In genomic region chr11:31848725-31849124, GRCm38 (mm10) we compare ENCODE assay signal across 27 mouse cellular contexts. TPM values are rescaled to one million over a fixed set of nuclear protein-coding genes. Genes with fewer than 3 reads are reported as not detected.
A peak's percentile ranks its signal among the peaks of the same experiment; 100 is the strongest.
DNase-seq lines count a peak whose midpoint lies in the region; ATAC-seq and TF ChIP-seq lines count a peak whose summit lies in the region.
"Had no signal": no experiment of that assay in that cellular context is flagged by ENCODE, and none has a peak within 500 bp of the region (broad histone marks: within the 10 kb centered on the region; RNA-seq: fewer than 3 reads in every experiment).

No protein-coding gene starts in this region.

- peak; percentile 26 to 57 for DNase-seq in cerebellum, adult 2 months
- no peak for DNase-seq in cerebellum, postnatal 25 days
- no peak for DNase-seq in hindbrain, embryonic 10.5 days (ENCODE audit: low spot score)
- DNase-seq in hindbrain, postnatal 0 days (ENCODE audit: low spot score): no peak
- no peak for DNase-seq in midbrain, embryonic 10.5 days (ENCODE audit: low spot score)
- DNase-seq: adrenal gland, adult 8-10 months; adrenal gland, postnatal 25 days; cerebellum, adult 9-11 months; cerebellum, postnatal 36 days; embryo, embryonic 11 days; forebrain, postnatal 0 days; gastrocnemius, adult 2 months; gastrocnemius, postnatal 14 days; heart, adult 18-20 months; heart, postnatal 14 days; heart, postnatal 4 days had no signal

- no peak overlapping the region for H3K4me2 ChIP-seq in hindbrain, postnatal 0 days (ENCODE audit: low read depth, low read length)
- H3K4me2 ChIP-seq in midbrain, embryonic 16.5 days (ENCODE audit: low read length): no peak overlapping the region
- H3K4me2 ChIP-seq: embryonic facial prominence, embryonic 13.5 days; forebrain, embryonic 13.5 days; heart, embryonic 13.5 days; hindbrain, embryonic 12.5 days; hindbrain, embryonic 15.5 days; intestine, embryonic 15.5 days had no signal

- no peak for TF ChIP-seq CTCF in cerebellum, adult 2 months (IDR thresholded peaks at IDR 0.05; ENCODE audit: borderline replicate concordance, insufficient read depth, low read depth, low read length)
- TF ChIP-seq CTCF in hindbrain, postnatal 0 days (IDR thresholded peaks at IDR 0.05; ENCODE audit: low read depth): no peak

- H3K27ac ChIP-seq in cerebellum, adult 2 months (ENCODE audit: insufficient read depth, low read length): peak overlapping the region; percentile 70
- peak overlapping the region; percentile 86; the same call in 1 of the 2 replicates for H3K27ac ChIP-seq in hindbrain, embryonic 10.5 days
- H3K27ac ChIP-seq in hindbrain, postnatal 0 days: no peak overlapping the region
- H3K27ac ChIP-seq in midbrain, embryonic 10.5 days (replicated peaks): peak overlapping the region; percentile 83
- H3K27ac ChIP-seq in midbrain, embryonic 16.5 days (ENCODE audit: low read length): no peak overlapping the region
- H3K27ac ChIP-seq: embryonic facial prominence, embryonic 10.5 days; embryonic facial prominence, embryonic 13.5 days; heart, embryonic 10.5 days; heart, embryonic 13.5 days; intestine, embryonic 15.5 days had no signal

- no peak overlapping the region for H3K9ac ChIP-seq in hindbrain, postnatal 0 days (replicated peaks; ENCODE audit: low read length)
- no peak overlapping the region for H3K9ac ChIP-seq in midbrain, embryonic 16.5 days (ENCODE audit: low read depth, low read length)
- H3K9ac ChIP-seq: embryonic facial prominence, embryonic 13.5 days; forebrain, embryonic 13.5 days; forebrain, postnatal 0 days; heart, embryonic 13.5 days; hindbrain, embryonic 12.5 days; hindbrain, embryonic 15.5 days; intestine, embryonic 15.5 days had no signal

- no peaks in the 10 kb centered on the region for H3K27me3 ChIP-seq in cerebellum, adult 2 months (ENCODE audit: control insufficient read depth, insufficient read depth, low read length)
- no peaks in the 10 kb centered on the region for H3K27me3 ChIP-seq in hindbrain, embryonic 10.5 days (ENCODE audit: insufficient read depth, poor library complexity, severe bottlenecking)
- H3K27me3 ChIP-seq in hindbrain, postnatal 0 days (ENCODE audit: insufficient read depth, low read length): no peaks in the 10 kb centered on the region
- H3K27me3 ChIP-seq in midbrain, embryonic 10.5 days (ENCODE audit: low read depth, poor library complexity, severe bottlenecking): no peaks in the 10 kb centered on the region
- no peaks in the 10 kb centered on the region for H3K27me3 ChIP-seq in midbrain, embryonic 16.5 days (ENCODE audit: control insufficient read depth, insufficient read depth, low read depth, low read length)
- H3K27me3 ChIP-seq: embryonic facial prominence, embryonic 13.5 days; forebrain, embryonic 13.5 days; heart, embryonic 13.5 days; hindbrain, embryonic 12.5 days; hindbrain, embryonic 15.5 days; intestine, embryonic 15.5 days had no signal

- TF ChIP-seq POLR2A in cerebellum, adult 2 months (IDR thresholded peaks at IDR 0.05; ENCODE audit: borderline replicate concordance, insufficient read depth, low read length): no peak

- no peaks in the 10 kb centered on the region for H3K9me3 ChIP-seq in hindbrain, embryonic 10.5 days
- no peaks in the 10 kb centered on the region for H3K9me3 ChIP-seq in hindbrain, postnatal 0 days (ENCODE audit: low read length)
- no peaks in the 10 kb centered on the region for H3K9me3 ChIP-seq in midbrain, embryonic 10.5 days (replicated peaks)
- H3K9me3 ChIP-seq in midbrain, embryonic 16.5 days (replicated peaks; ENCODE audit: control insufficient read depth, low read length, poor library complexity, severe bottlenecking): no peaks in the 10 kb centered on the region
- H3K9me3 ChIP-seq: embryonic facial prominence, embryonic 10.5 days; embryonic facial prominence, embryonic 13.5 days; forebrain, embryonic 13.5 days; heart, embryonic 10.5 days; heart, embryonic 13.5 days; hindbrain, embryonic 12.5 days; hindbrain, embryonic 15.5 days; intestine, embryonic 15.5 days had no signal

- H3K4me3 ChIP-seq in cerebellum, adult 2 months (replicated peaks; ENCODE audit: insufficient read depth, low read depth, low read length): no peak overlapping the region
- no peak overlapping the region for H3K4me3 ChIP-seq in hindbrain, embryonic 10.5 days
- no peak overlapping the region for H3K4me3 ChIP-seq in hindbrain, postnatal 0 days (ENCODE audit: low read length)
- H3K4me3 ChIP-seq in midbrain, embryonic 10.5 days: no peak overlapping the region
- H3K4me3 ChIP-seq in midbrain, embryonic 16.5 days (ENCODE audit: low read depth, low read length): no peak overlapping the region
- H3K4me3 ChIP-seq: embryonic facial prominence, embryonic 10.5 days; embryonic facial prominence, embryonic 13.5 days; erythroblast, embryonic 14.5 days; forebrain, embryonic 13.5 days; gastrocnemius, adult 2 months; heart, embryonic 10.5 days; heart, embryonic 13.5 days; hindbrain, embryonic 12.5 days; hindbrain, embryonic 15.5 days; intestine, embryonic 15.5 days had no signal

- H3K4me1 ChIP-seq in cerebellum, adult 2 months (ENCODE audit: control insufficient read depth, insufficient read depth, low read length): peaks cover 40% of the 10 kb centered on the region
- peaks cover 40% of the 10 kb centered on the region for H3K4me1 ChIP-seq in hindbrain, embryonic 10.5 days (replicated peaks)
- H3K4me1 ChIP-seq in hindbrain, postnatal 0 days (ENCODE audit: insufficient read depth, low read length): peaks cover 15% of the 10 kb centered on the region
- peaks cover 30% of the 10 kb centered on the region for H3K4me1 ChIP-seq in midbrain, embryonic 10.5 days
- H3K4me1 ChIP-seq in midbrain, embryonic 16.5 days (ENCODE audit: control insufficient read depth, insufficient read depth, low read length): peaks cover 19% of the 10 kb centered on the region
- H3K4me1 ChIP-seq: intestine, embryonic 15.5 days had no signal

- 67% methylated on average over 4 of the region's 4 CpGs for WGBS in cerebellum, adult 2 months
- 86% methylated on average over 4 of the region's 4 CpGs for WGBS in hindbrain, embryonic 10.5 days
- 73% methylated on average over 4 of the region's 4 CpGs for WGBS in hindbrain, postnatal 0 days
- 89% methylated on average over 4 of the region's 4 CpGs for WGBS in midbrain, embryonic 10.5 days
- 88% methylated on average over 4 of the region's 4 CpGs for WGBS in midbrain, embryonic 16.5 days

- ATAC-seq in hindbrain, postnatal 0 days: no peak
- ATAC-seq in midbrain, embryonic 16.5 days: no peak
- ATAC-seq: activated CD4-positive, CD25-positive, alpha-beta regulatory T cell, adult 4 months; forebrain, embryonic 13.5 days; forebrain, postnatal 0 days; intestine, embryonic 15.5 days had no signal

- H3K36me3 ChIP-seq in hindbrain, embryonic 10.5 days: no peaks in the 10 kb centered on the region
- H3K36me3 ChIP-seq in hindbrain, postnatal 0 days (ENCODE audit: insufficient read depth, low read length): no peaks in the 10 kb centered on the region
- no peaks in the 10 kb centered on the region for H3K36me3 ChIP-seq in midbrain, embryonic 10.5 days
- no peaks in the 10 kb centered on the region for H3K36me3 ChIP-seq in midbrain, embryonic 16.5 days (ENCODE audit: control insufficient read depth, insufficient read depth, low read length)
- H3K36me3 ChIP-seq: embryonic facial prominence, embryonic 10.5 days; embryonic facial prominence, embryonic 13.5 days; heart, embryonic 10.5 days; heart, embryonic 13.5 days; hindbrain, embryonic 12.5 days; hindbrain, embryonic 15.5 days; intestine, embryonic 15.5 days had no signal

RNA-seq across cellular contexts. Expression of gene Cpeb4, which starts 23.3 kb away (rescaled TPM):
- 58.0 and 69.3 TPM in 2 replicates for polyA plus RNA-seq in cerebellum, adult 2 months (2012; rRNA removed)
- 5.4 and 6.0 TPM in 2 replicates for polyA plus RNA-seq in hindbrain, embryonic 10.5 days (2016; fragmentation: Nextera tagmentation; extraction: Ambion mirVana)
- 75.7 and 75.8 TPM in 2 replicates for total RNA-seq in hindbrain, postnatal 0 days (2014; rRNA removed)
- polyA plus RNA-seq in hindbrain, postnatal 0 days (2015; fragmentation: Nextera tagmentation; extraction: Ambion mirVana): 15.3 and 15.8 TPM in 2 replicates
- 3.5 and 5.6 TPM in 2 replicates for polyA plus RNA-seq in midbrain, embryonic 10.5 days (2016; fragmentation: Nextera tagmentation; extraction: Ambion mirVana)
- polyA plus RNA-seq in midbrain, embryonic 16.5 days (2015; fragmentation: Nextera tagmentation; extraction: Ambion mirVana): 20.1 and 21.3 TPM in 2 replicates

Comparison
In these comparisons a context has a peak if more than half of its experiments do, and no peak if none do; other contexts are left out.
1. DNase-seq: peak in cerebellum, adult 2 months (2 of 2); none in cerebellum, postnatal 25 days (0 of 2), hindbrain, embryonic 10.5 days (single experiment), hindbrain, postnatal 0 days (single experiment) and midbrain, embryonic 10.5 days (single experiment).
2. H3K27ac ChIP-seq: peak in cerebellum, adult 2 months (single experiment), hindbrain, embryonic 10.5 days (single experiment) and midbrain, embryonic 10.5 days (single experiment); none in hindbrain, postnatal 0 days (single experiment) and midbrain, embryonic 16.5 days (single experiment).